Mouse (Mus musculus): Measurements from ENCODE around the gene Ednra.
"Not testable (repeated sequence)": the region's sequence is repeated elsewhere in the genome, so short reads cannot be mapped to it uniquely, and the experiment has no call there.

Ednra gene

DNA sequence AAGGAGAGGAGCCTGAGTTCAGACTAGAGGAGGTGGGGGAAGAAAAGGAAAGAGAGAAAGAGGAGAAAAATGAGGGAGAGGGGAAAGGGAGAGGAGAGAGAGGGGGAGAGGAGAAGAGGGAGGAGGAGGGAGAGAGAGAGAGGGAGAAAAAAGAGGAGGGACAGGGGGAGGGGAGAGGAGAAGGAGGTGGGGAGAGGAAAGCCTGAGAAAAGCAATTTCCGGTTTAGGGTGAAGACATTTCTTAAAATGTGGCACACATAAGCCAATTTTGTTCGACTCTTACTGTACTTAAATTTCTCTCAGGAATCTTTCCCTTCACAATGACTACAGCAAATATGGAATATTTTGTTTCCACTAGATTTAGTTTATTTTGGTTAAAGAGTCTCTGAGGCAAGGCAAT is 5.3 kb downstream of the Ednra start:
- no peak for DNase-seq (ENCODE audit: low read depth, low spot score)

DNA sequence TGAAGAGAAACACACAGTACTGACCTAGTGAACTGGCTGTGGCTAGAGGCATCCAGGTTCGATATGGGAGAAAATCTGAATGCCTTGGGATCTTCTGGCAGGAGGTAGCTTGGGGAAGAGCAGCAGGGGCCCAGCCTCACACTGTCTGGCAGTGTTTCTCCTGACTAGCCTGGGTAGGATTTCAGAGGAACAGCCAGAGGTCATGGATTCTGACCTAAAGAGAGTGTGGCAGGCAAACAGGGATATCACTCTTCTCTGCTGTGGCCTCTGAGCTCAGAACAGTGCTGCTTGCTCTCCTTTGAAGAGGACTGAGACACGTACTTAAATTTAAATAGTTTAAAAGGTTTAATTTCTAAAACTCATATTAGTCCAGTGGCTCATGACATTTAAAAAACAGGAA is 7.2 kb downstream of the Ednra start:
- DNase-seq (ENCODE audit: low read depth, low spot score) = no peak

- DNase-seq (ENCODE audit: low read depth, low spot score) = no peak
These were observed 9.8 kb downstream of the Ednra start for GRCm38 (mm10) chr8:77714455-77714854.

- no peak for DNase-seq (ENCODE audit: low read depth, low spot score)
These were observed 10.6 kb downstream of the Ednra start for GRCm38 (mm10) chr8:77713688-77714087.

DNA sequence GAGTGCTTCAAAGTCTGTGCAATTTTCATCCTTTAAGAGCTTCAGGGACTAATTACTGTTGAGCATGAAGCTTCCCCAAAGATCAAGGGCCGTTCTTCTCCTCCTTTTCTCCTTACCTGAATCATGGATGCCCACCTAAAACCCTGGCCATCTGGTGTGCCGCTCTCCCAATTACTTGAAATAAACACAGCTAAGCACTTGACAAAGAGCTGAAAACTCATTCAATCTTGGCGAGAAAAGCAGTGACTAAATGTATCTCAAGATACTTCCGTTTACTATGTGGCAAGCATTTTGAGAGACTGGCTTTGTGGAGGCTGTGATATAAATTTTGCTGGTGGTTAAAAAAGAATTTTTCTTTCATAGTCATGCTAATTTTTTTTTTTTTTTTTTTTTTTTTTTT is 19.5 kb downstream of the Ednra start:
- no peak for DNase-seq (ENCODE audit: low read depth, low spot score)

- no peak for DNase-seq (ENCODE audit: low read depth, low spot score)
These were observed 26.2 kb downstream of the Ednra start for GRCm38 (mm10) chr8:77698028-77698427.

- DNase-seq (ENCODE audit: low read depth, low spot score) = no peak
These were observed 28.1 kb downstream of the Ednra start for GRCm38 (mm10) chr8:77696182-77696581.

- DNase-seq (ENCODE audit: low read depth, low spot score) = no peak
These were observed 28.7 kb downstream of the Ednra start for GRCm38 (mm10) chr8:77695486-77696058.

- DNase-seq (ENCODE audit: low read depth, low spot score) = no peak
These were observed 29.2 kb downstream of the Ednra start for GRCm38 (mm10) chr8:77695070-77695469.

DNA sequence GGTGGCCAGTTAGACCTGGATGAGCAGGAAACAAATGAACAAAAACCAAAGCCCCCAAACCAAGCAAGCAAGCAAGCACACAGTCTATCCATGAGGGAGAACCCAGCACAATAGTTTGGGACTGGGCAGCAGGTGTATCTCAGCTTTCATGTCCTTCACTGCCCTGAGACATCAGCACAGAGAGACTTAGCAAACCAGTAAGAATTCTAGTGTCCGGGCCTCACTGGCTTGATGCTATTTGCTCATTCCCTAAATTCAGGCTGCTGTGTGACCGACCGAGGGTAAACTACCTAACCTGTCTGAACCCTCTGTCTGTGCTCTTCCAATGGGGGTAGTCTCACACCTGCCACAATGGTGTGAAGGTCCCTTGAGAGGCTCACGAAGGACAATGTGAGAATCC is 29.7 kb downstream of the Ednra start:
- no peak for DNase-seq (ENCODE audit: low read depth, low spot score)

GRCm38 (mm10) chr8:77689421-77690059 is 34.7 kb downstream of the Ednra start:
- DNase-seq (ENCODE audit: low read depth, low spot score) = not testable (repeated sequence)

DNA sequence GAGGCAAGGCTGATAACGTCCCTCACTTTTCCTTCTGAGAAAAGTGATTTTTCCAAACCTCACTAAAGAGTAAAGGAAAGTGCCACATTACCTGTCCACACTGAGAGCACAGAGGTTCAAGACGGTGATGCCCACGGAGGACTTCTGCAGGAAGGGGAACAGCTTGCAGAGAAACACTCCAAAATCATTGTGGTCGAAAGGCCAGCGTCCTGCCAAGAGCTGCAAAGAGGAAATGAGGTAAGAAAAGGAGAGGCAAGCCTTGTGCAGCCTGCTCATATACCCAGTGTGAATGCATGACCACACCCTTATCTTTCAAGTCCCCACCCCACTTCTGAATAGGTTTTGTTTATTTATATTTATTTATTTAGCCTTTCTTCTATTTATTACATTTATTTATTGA is 35.3 kb downstream of the Ednra start:
- DNase-seq (ENCODE audit: low read depth, low spot score) = no peak

DNA sequence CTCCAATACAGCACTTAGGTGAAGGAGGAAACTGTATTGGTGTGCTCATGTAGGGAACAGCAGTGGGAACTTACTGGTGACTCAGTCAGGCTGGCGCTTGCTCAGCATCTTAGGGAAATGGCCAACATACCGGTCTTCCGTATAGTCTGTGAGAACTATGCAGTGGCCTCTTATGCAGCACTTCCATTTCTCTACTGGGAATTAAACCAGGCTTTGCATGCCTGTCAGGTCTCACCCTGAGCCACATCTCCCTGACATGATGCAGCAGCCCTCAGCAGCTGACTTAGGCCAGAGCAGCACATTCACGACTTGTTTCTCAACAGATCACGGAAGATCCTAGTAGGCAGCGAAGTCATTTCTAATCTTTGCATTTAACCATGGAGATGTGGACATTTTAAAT is 39.9 kb downstream of the Ednra start:
- DNase-seq (ENCODE audit: low read depth, low spot score) = no peak

DNA sequence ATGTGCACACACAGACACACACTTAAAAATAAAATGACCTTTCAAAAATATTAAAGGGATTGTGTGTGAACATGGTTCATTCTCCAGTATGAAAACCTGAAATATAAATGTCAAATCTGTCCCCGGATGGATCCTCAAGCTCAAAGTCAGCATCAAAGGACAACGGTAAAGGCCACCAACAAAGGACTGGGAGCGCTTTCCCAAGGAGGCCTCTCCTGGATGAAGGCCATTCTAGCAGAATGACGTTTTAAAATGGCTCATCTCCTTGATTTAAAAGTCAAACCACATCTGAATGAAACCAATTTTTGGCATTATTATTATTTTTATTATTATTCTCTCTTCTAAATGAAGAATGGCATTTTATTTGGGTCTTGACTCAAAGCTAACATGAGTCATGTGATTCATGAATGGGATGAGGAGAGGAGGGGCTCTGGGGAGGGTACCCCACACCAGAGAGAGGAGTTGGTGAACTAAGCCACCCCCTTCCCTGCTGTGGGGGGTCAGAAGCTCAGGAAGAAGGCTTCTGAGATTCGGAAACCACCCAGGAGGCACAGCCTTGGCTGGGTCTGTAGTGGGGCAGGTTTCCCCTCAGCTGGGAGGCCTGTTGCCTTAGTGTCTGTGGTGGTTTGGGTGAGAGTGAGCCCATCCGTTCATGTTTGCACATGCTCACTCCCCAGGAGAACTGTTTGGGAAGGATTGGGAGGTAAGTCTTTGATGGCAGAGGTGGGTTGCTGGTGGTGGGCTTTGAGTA is 40.7 kb downstream of the Ednra start:
- DNase-seq (ENCODE audit: low read depth, low spot score) = no peak

GRCm38 (mm10) chr8:77682008-77682934 is 42.0 kb downstream of the Ednra start:
- no peak for DNase-seq (ENCODE audit: low read depth, low spot score)

DNA sequence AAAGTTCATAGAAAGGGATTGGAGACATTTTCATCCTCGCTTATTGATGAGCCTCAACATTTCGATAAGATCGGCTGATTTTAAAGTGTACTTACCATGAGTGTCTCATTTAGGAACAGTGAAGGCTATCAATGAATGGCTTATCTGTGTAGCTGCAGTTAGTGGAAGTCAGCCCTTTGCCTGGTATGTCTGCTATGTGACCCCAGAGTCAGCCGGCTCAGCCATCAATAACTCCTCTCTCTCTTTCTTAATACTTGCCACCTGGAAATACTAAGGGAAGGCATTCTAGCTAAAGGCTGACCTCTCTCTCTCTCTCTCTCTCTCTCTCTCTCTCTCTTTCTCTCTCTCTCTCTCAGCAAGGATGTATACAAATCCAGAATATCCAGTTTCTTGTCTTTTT is 52.2 kb downstream of the Ednra start:
- DNase-seq (ENCODE audit: low read depth, low spot score) = no peak

DNA sequence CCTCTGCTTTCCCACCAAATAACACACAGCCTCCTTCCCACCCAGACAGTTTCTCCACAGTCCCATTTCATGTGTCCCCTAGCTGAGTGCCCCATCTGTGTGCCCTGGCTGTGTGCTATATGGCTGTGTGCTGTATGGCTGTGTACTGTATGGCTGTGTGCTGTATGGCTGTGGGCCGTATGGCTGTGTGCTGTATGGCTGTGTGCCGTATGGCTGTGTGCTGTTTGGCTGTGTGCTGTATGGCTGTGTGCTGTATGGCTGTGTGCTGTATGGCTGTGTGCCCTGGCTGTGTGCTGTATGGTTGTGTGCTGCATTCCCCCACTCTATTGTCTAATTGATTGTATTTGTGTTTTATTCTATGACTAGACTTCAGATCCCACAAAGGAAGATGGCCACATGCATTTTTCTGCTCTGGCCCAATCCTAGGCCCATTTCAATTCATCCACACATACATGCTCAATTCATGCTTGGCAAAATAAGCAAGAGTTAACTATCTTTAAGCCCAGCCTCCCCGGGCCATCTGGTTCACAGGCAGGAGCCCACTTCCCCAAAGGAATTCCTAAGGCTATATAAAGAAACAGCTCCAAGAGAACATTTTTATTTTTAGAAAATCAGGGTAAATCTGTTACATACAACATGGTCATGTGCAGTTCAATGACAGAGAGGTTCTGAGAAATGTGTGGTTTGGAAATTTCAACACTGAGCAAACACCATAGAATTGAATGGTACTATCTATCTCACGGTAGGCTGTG is 53.5 kb downstream of the Ednra start:
- DNase-seq (ENCODE audit: low read depth, low spot score) = no peak

- no peak for DNase-seq (ENCODE audit: low read depth, low spot score)
These were observed 56.3 kb downstream of the Ednra start for GRCm38 (mm10) chr8:77667916-77668315.

- DNase-seq (ENCODE audit: low read depth, low spot score) = no peak
These were observed 59.4 kb downstream of the Ednra start for GRCm38 (mm10) chr8:77664901-77665300.

DNA sequence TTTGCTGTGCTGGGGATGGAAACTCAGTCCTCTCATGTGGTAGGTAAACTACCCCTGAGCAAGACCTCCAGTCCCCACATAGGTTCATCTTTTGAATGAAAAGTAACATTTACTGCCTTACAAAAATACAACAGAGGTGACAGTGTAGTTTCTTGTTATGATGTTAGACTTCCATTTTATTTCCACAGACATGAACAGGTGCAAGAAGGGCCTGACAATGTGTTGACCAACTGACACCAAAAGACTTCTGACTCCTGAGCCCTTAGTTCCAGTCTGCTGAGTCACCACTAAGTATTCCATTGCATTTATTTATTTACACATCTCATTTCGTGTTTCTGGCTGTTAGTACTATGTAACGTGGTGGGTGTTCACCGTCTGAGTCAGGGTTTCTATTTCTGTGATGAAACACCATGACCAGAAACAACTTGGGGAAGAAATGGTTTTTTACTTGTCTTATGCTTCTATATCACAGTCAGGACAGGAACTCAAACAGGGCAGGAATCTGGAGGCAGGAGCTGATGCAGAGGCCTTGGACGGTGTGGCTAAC is 64.7 kb downstream of the Ednra start:
- DNase-seq (ENCODE audit: low read depth, low spot score) = no peak

- no peak for DNase-seq (ENCODE audit: low read depth, low spot score)
These were observed 65.9 kb downstream of the Ednra start for GRCm38 (mm10) chr8:77658356-77658755.
